Mouse (Mus musculus) cortical plate, adult 2 months (tissue): ENCODE measurements around the gene Tle4.

Experiments used
- CTCF ChIP-seq: fragments of 200-500 bp; IDR thresholded peaks from 2 replicates; pipeline ENCODE4 v1.5.1; 2011; ENCODE audit warnings: mild to moderate bottlenecking, control low read depth, low read length; ENCODE audit not compliant: insufficient read depth; ENCODE audit errors: extremely low read depth
- POLR2A ChIP-seq: fragments of 200-500 bp; IDR thresholded peaks from 2 replicates; pipeline ENCODE4 v1.6.1; 2011; ENCODE audit warnings: mild to moderate bottlenecking, low read length, control low read depth; ENCODE audit not compliant: insufficient read depth; ENCODE audit errors: extremely low read depth

DNA sequence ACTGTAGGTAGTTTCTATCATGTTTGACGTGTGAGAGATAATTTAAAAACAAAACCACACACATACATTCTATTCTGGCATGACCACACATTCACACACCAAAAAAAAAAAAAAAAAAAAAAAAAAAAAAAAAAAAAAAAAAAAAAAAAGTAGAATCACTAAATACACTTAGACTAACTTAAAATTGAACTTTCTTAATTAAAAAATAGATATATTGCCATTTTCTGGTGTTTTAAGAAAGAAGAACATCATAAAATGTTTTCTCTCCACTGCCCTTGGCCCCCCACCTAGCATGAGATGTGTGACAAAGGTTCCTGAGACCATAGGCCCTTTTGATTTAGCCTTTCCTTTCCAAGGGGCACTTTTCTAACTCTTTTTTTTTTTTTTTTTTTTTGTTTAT, 54.5 kb downstream of the Tle4 start:
- TF ChIP-seq CTCF (no peak), POLR2A (no peak)
